ENCODE assay signal across 8 mouse cellular contexts in the genomic region with DNA sequence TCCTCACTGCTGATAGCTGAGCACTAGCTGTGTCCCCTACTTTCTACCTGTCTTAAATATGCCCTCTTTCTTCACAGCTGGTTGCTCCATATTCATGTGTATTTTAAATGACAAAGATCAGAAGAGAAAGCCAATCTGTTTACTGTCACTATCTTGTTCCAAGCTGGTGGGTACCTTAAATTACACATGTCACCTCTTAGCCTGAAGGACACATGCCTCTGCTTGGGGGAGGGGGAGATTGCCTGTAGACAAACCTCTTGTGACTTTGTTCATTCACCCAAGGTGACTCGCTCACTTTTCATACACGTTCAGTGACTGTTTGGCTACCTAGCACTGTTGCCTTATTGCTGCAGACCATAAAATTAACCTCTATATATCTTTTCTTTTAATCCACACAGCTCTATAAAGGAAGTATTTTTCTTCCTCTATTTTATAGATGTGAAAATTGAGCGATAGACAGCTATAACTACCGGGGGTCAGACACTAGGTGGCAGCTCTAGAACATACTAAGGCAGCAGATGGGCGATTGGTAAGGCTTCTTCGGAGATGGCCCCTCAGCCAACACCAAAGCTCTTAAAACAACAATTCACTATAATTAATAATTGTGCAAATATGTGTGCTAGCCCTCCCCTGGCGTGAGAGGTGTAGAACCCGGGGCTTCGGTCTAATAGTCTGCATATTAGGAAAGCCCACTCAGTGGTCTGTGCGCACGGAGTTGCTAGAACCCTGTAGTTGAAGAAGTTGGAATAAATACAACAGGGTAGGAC. TPM values are rescaled to one million over a fixed set of nuclear protein-coding genes. Genes with fewer than 3 reads are reported as not detected.
DNase-seq lines count a peak whose midpoint lies in the region; ATAC-seq and TF ChIP-seq lines count a peak whose summit lies in the region.

No protein-coding gene starts in this region.

- TF ChIP-seq POLR2A in MEL (IDR thresholded peaks at IDR 0.05; ENCODE audit: control insufficient read depth in 1 of 2, insufficient read depth in 1 of 2, low read depth in 1 of 2, low read length in 2 of 2, poor library complexity in 1 of 2), result no peak

- peaks cover 7 to 27% of the 10 kb centered on the region in 2 experiments for H3K4me1 ChIP-seq in MEL (ENCODE audit: control insufficient read depth in 1 of 2, insufficient read depth in 2 of 2, low read length in 2 of 2)
- peaks cover 2% of the 10 kb centered on the region; the same call in 1 of the 2 replicates for H3K4me1 ChIP-seq in hindbrain, embryonic 11.5 days (replicated peaks; ENCODE audit: control insufficient read depth, insufficient read depth, low read length)

- 57% methylated on average over 11 of the region's 11 CpGs for WGBS in hindbrain, embryonic 11.5 days

- TF ChIP-seq EP300 in MEL (IDR thresholded peaks at IDR 0.05; ENCODE audit: low read depth in 1 of 2, low read length in 2 of 2), result no peak

- H3K27me3 ChIP-seq in MEL (ENCODE audit: control insufficient read depth in 1 of 2, insufficient read depth in 2 of 2, low read length in 2 of 2), result no peaks in the 10 kb centered on the region
- no peaks in the 10 kb centered on the region for H3K27me3 ChIP-seq in hindbrain, embryonic 11.5 days (ENCODE audit: control insufficient read depth, insufficient read depth, low read length)

- peak; percentile 43 to 54 for DNase-seq in B cell, adult 2 months
- peak; percentile 70 for DNase-seq in MEL (ENCODE audit: low read depth, low spot score)
- peak; percentile 73 for DNase-seq in embryo, embryonic 11 days
- peak; percentile 55 for DNase-seq in hindbrain, embryonic 11.5 days (ENCODE audit: low spot score)
- peak; percentile 55 to 67 for DNase-seq in layer of hippocampus, adult 2 months (ENCODE audit: low spot score in 2 of 2)
- peak; percentile 48 for DNase-seq in lung, postnatal 25 days (ENCODE audit: low spot score)
- DNase-seq in right cerebral cortex, postnatal 14 days, result peak; percentile 46
- no peak for DNase-seq in adrenal gland, postnatal 4 days (ENCODE audit: low spot score in 2 of 2)

- peak; percentile 88 for TF ChIP-seq RAD21 in MEL (IDR thresholded peaks at IDR 0.05; ENCODE audit: low read depth, low read length)

- no peak overlapping the region for H3K27ac ChIP-seq in MEL (ENCODE audit: control insufficient read depth, low read depth, low read length)
- no peak overlapping the region for H3K27ac ChIP-seq in hindbrain, embryonic 11.5 days (ENCODE audit: low read depth, low read length)
- H3K27ac ChIP-seq in layer of hippocampus, adult 2 months, result no peak overlapping the region

- no peak overlapping the region for H3K4me2 ChIP-seq in hindbrain, embryonic 11.5 days (replicated peaks; ENCODE audit: low read depth, low read length)

- H3K9me3 ChIP-seq in MEL (replicated peaks; ENCODE audit: insufficient read depth, low read length), result no peaks in the 10 kb centered on the region
- H3K9me3 ChIP-seq in hindbrain, embryonic 11.5 days (ENCODE audit: control insufficient read depth, low read length), result no peaks in the 10 kb centered on the region

- TF ChIP-seq CTCF in MEL (IDR thresholded peaks at IDR 0.05 in 2 of 3, conservative IDR thresholded peaks at IDR 0.05 in 1 of 3; ENCODE audit: control insufficient read depth in 1 of 3, insufficient read depth in 1 of 3, low read depth in 2 of 3, low read length in 3 of 3, poor library complexity in 1 of 3, severe bottlenecking in 1 of 3), result peak; percentile 27 to 82 (median 58)
- TF ChIP-seq CTCF in layer of hippocampus, adult 2 months (conservative IDR thresholded peaks at IDR 0.05), result peak; percentile 88

- H3K79me2 ChIP-seq in MEL (ENCODE audit: control insufficient read depth, insufficient read depth, low read length, poor library complexity), result no peaks in the 10 kb centered on the region

- H3K9ac ChIP-seq in MEL (ENCODE audit: control insufficient read depth, low read depth, low read length, poor library complexity, severe bottlenecking), result no peak overlapping the region
- no peak overlapping the region for H3K9ac ChIP-seq in hindbrain, embryonic 11.5 days (ENCODE audit: low read depth, low read length)

- ATAC-seq in hindbrain, embryonic 11.5 days (ENCODE audit: low FRiP score), result peak; percentile 48

- peaks cover 0 to 23% of the 10 kb centered on the region in 2 experiments; a peak in 2 of 4 replicates for H3K36me3 ChIP-seq in MEL (ENCODE audit: control insufficient read depth in 1 of 2, insufficient read depth in 2 of 2, low read length in 2 of 2)
- H3K36me3 ChIP-seq in hindbrain, embryonic 11.5 days (ENCODE audit: control insufficient read depth, insufficient read depth, low read length), result no peaks in the 10 kb centered on the region

- H3K4me3 ChIP-seq in MEL (ENCODE audit: control insufficient read depth in 1 of 2, insufficient read depth in 1 of 2, low read depth in 2 of 2, low read length in 2 of 2), result no peak overlapping the region
- H3K4me3 ChIP-seq in hindbrain, embryonic 11.5 days (ENCODE audit: low read depth, low read length), result no peak overlapping the region
- H3K4me3 ChIP-seq in layer of hippocampus, adult 2 months, result no peak overlapping the region

TF ChIP-seq in MEL, 35 proteins besides CTCF, POLR2A, EP300 and RAD21:
- TF ChIP-seq SMC3 (IDR thresholded peaks at IDR 0.05; ENCODE audit: low read depth, low read length), result peak; percentile 76
- no peak for TF ChIP-seq USF2 (IDR thresholded peaks at IDR 0.05; ENCODE audit: borderline replicate concordance in 1 of 2, insufficient read depth in 1 of 2, low read depth in 1 of 2, low read length in 2 of 2)
- TF ChIP-seq MYB (IDR thresholded peaks at IDR 0.05; ENCODE audit: low read depth, low read length), result no peak
- TF ChIP-seq NRF1 (IDR thresholded peaks at IDR 0.05; ENCODE audit: insufficient read depth, low read depth, low read length, poor library complexity, severe bottlenecking), result no peak
- no peak for TF ChIP-seq MAFK (IDR thresholded peaks at IDR 0.05; ENCODE audit: borderline replicate concordance, low read depth, low read length)
- TF ChIP-seq ETS1 (IDR thresholded peaks at IDR 0.05; ENCODE audit: low read depth, low read length), result no peak
- TF ChIP-seq MAZ (IDR thresholded peaks at IDR 0.05; ENCODE audit: low read depth, low read length), result 0 out of 2 replicates have a peak, but pooled peaks have one; percentile 19
- TF ChIP-seq ZC3H11A (IDR thresholded peaks at IDR 0.05; ENCODE audit: low read depth, low read length), result peak; percentile 58
- no peak for TF ChIP-seq RCOR1 (IDR thresholded peaks at IDR 0.05; ENCODE audit: low read depth, low read length)
- peak; percentile 24; the same call in 1 of the 2 replicates for TF ChIP-seq SIN3A (IDR thresholded peaks at IDR 0.05; ENCODE audit: low read length)
- TF ChIP-seq CHD2 (IDR thresholded peaks at IDR 0.05; ENCODE audit: low read length), result no peak
TF ChIP-seq in MEL: peak in this region for 4.

RNA-seq across cellular contexts. Expression of a gene that starts 22.7 kb away (rescaled TPM):
- 29.4 and 44.6 TPM in 2 replicates for total RNA-seq in MEL (2012; rRNA removed)
- polyA plus RNA-seq in MEL (2012; ENCODE audit: insufficient read depth in 1 of 2, insufficient read length in 2 of 2, low read depth in 1 of 2, low replicate concordance in 2 of 2, missing spikeins in 1 of 2), result 10 to 100 TPM in 1 of 2 experiments, not detected in 1; 55.0 TPM
- 137 and 139 TPM in 2 replicates for polyA plus RNA-seq in hindbrain, embryonic 11.5 days (2014; fragmentation: Nextera tagmentation; extraction: Ambion mirVana)
- 100 to 1,000 TPM; 100 to 102 TPM for total RNA-seq in layer of hippocampus, adult 2 months (2021)
- total RNA-seq in adrenal gland, postnatal 4 days (2021), result 10 to 100 TPM; 46.3 to 51.1 TPM

RNA-seq across cellular contexts. Expression of a gene that starts 25.1 kb away (rescaled TPM):
- not detected in 2 replicates for total RNA-seq in MEL (2012; rRNA removed)
- under 1 TPM in 1 of 2 experiments, not detected in 1; 0.07 TPM for polyA plus RNA-seq in MEL (2012; ENCODE audit: insufficient read depth in 1 of 2, insufficient read length in 2 of 2, low read depth in 1 of 2, low replicate concordance in 2 of 2, missing spikeins in 1 of 2)
- polyA plus RNA-seq in hindbrain, embryonic 11.5 days (2014; fragmentation: Nextera tagmentation; extraction: Ambion mirVana), result 0.08 TPM in 1 of 2 replicates, not detected in the other
- under 1 TPM; 0.15 to 0.39 TPM for total RNA-seq in layer of hippocampus, adult 2 months (2021)
- total RNA-seq in adrenal gland, postnatal 4 days (2021), result not detected

Comparison
In these comparisons a context has a peak if more than half of its experiments do, and no peak if none do; other contexts are left out.
1. DNase-seq: peak in B cell, adult 2 months (2 of 2), MEL (single experiment), embryo, embryonic 11 days (single experiment), hindbrain, embryonic 11.5 days (single experiment), layer of hippocampus, adult 2 months (2 of 2), lung, postnatal 25 days (single experiment) and right cerebral cortex, postnatal 14 days (single experiment); none in adrenal gland, postnatal 4 days (0 of 2).